Mouse (Mus musculus): ENCODE data around the gene Gm10643. TPM values are rescaled to one million over a fixed set of nuclear protein-coding genes. Genes with fewer than 3 reads are reported as not detected.

The Gm10643 gene
- polyA plus RNA-seq, 1 experiment: 0.36 TPM

- no peak for DNase-seq
- Histone ChIP-seq H3K36me3 (ENCODE audit: control insufficient read depth, insufficient read depth, low read length) (peaks cover 20% of the 10 kb centered on the region), H3K4me1 (replicated peaks; ENCODE audit: control insufficient read depth, insufficient read depth, low read length) (peaks cover 21% of the 10 kb centered on the region), H3K4me3 (ENCODE audit: control insufficient read depth, insufficient read depth, low read length) (no peak overlapping the region), H3K27ac (ENCODE audit: control insufficient read depth, insufficient read depth, low read length) (no peak overlapping the region), H3K27me3 (ENCODE audit: control insufficient read depth, insufficient read depth, low read length) (no peaks in the 10 kb centered on the region)
- 91% methylated on average over 25 of the region's 25 CpGs for WGBS
- TF ChIP-seq POLR2A (IDR thresholded peaks at IDR 0.05; ENCODE audit: control insufficient read depth, extremely low read depth, insufficient read depth, low read length, poor library complexity) (no peak), CTCF (IDR thresholded peaks at IDR 0.05; ENCODE audit: borderline replicate concordance, control insufficient read depth, extremely low read depth, insufficient read depth, low read length, poor library complexity) (no peak)
Measured at GRCm38 (mm10) chr8:84101476-84102270, 36.7 kb upstream of the Gm10643 start.

DNA sequence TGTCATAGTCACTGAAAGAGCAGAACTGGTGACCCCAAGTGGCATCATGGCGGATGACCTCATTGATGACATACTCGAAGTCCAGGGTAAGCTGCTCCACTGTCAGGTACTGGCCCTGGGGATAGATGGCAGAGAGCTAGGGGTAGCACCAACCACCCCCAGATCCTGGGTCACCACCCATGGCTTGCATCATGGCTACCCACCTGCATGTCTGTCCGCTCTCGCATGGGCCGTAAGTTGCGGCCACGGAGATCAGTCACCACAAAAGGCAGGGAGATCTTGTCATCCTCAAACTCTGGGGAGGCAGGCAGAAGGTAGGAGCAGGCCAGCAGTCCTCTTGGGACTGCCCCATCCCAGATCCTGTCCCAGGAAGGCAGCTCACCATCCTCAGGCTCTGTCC, 33.4 kb upstream of the Gm10643 start:
- WGBS: 97% methylated on average over 7 of the region's 7 CpGs
- no peak overlapping the region for H3K4me3 ChIP-seq (ENCODE audit: control insufficient read depth, insufficient read depth, low read length)
- peaks cover 7% of the 10 kb centered on the region; the same call in 1 of the 2 replicates for H3K4me1 ChIP-seq (replicated peaks; ENCODE audit: control insufficient read depth, insufficient read depth, low read length)
- no peak overlapping the region for H3K27ac ChIP-seq (ENCODE audit: control insufficient read depth, insufficient read depth, low read length)
- no peak for DNase-seq
- H3K27me3 ChIP-seq (ENCODE audit: control insufficient read depth, insufficient read depth, low read length): no peaks in the 10 kb centered on the region
- H3K36me3 ChIP-seq (ENCODE audit: control insufficient read depth, insufficient read depth, low read length): peaks cover 44% of the 10 kb centered on the region
- TF ChIP-seq POLR2A (IDR thresholded peaks at IDR 0.05; ENCODE audit: control insufficient read depth, extremely low read depth, insufficient read depth, low read length, poor library complexity) (no peak), CTCF (IDR thresholded peaks at IDR 0.05; ENCODE audit: borderline replicate concordance, control insufficient read depth, extremely low read depth, insufficient read depth, low read length, poor library complexity) (no peak)

- Histone ChIP-seq H3K27me3 (ENCODE audit: control insufficient read depth, insufficient read depth, low read length) (no peaks in the 10 kb centered on the region), H3K27ac (ENCODE audit: control insufficient read depth, insufficient read depth, low read length) (no peak overlapping the region), H3K4me1 (replicated peaks; ENCODE audit: control insufficient read depth, insufficient read depth, low read length) (no peaks in the 10 kb centered on the region), H3K36me3 (ENCODE audit: control insufficient read depth, insufficient read depth, low read length) (peaks cover 44% of the 10 kb centered on the region), H3K4me3 (ENCODE audit: control insufficient read depth, insufficient read depth, low read length) (no peak overlapping the region)
- no peak for DNase-seq
- WGBS: 96% methylated on average over 8 of the region's 8 CpGs
- no peak for TF ChIP-seq POLR2A (IDR thresholded peaks at IDR 0.05; ENCODE audit: control insufficient read depth, extremely low read depth, insufficient read depth, low read length, poor library complexity)
- TF ChIP-seq CTCF (IDR thresholded peaks at IDR 0.05; ENCODE audit: borderline replicate concordance, control insufficient read depth, extremely low read depth, insufficient read depth, low read length, poor library complexity): no peak
Measured at GRCm38 (mm10) chr8:84096061-84096460, 31.1 kb upstream of the Gm10643 start.

- H3K36me3 ChIP-seq (ENCODE audit: control insufficient read depth, insufficient read depth, low read length): peaks cover 37% of the 10 kb centered on the region
Measured at GRCm38 (mm10) chr8:84090585-84090984, 25.6 kb upstream of the Gm10643 start.

GRCm38 (mm10) chr8:84089277-84089676, 24.3 kb upstream of the Gm10643 start:
- TF ChIP-seq POLR2A (IDR thresholded peaks at IDR 0.05; ENCODE audit: control insufficient read depth, extremely low read depth, insufficient read depth, low read length, poor library complexity) (no peak), CTCF (IDR thresholded peaks at IDR 0.05; ENCODE audit: borderline replicate concordance, control insufficient read depth, extremely low read depth, insufficient read depth, low read length, poor library complexity) (no peak)
- 95% methylated on average over 9 of the region's 9 CpGs for WGBS
- peaks cover 33% of the 10 kb centered on the region for H3K36me3 ChIP-seq (ENCODE audit: control insufficient read depth, insufficient read depth, low read length)
- H3K27me3 ChIP-seq (ENCODE audit: control insufficient read depth, insufficient read depth, low read length): no peaks in the 10 kb centered on the region
- no peak for DNase-seq
- H3K27ac ChIP-seq (ENCODE audit: control insufficient read depth, insufficient read depth, low read length): no peak overlapping the region
- no peak overlapping the region for H3K4me3 ChIP-seq (ENCODE audit: control insufficient read depth, insufficient read depth, low read length)
- H3K4me1 ChIP-seq (replicated peaks; ENCODE audit: control insufficient read depth, insufficient read depth, low read length): no peaks in the 10 kb centered on the region

More at GRCm38 (mm10) chr8:84090585-84090984, 25.6 kb upstream of the Gm10643 start:
- no peaks in the 10 kb centered on the region for H3K27me3 ChIP-seq (ENCODE audit: control insufficient read depth, insufficient read depth, low read length)
- no peak for DNase-seq
- 99% methylated on average over 8 of the region's 8 CpGs for WGBS
- no peak overlapping the region for H3K4me3 ChIP-seq (ENCODE audit: control insufficient read depth, insufficient read depth, low read length)
- H3K27ac ChIP-seq (ENCODE audit: control insufficient read depth, insufficient read depth, low read length): no peak overlapping the region
- H3K4me1 ChIP-seq (replicated peaks; ENCODE audit: control insufficient read depth, insufficient read depth, low read length): no peaks in the 10 kb centered on the region
- TF ChIP-seq CTCF (IDR thresholded peaks at IDR 0.05; ENCODE audit: borderline replicate concordance, control insufficient read depth, extremely low read depth, insufficient read depth, low read length, poor library complexity) (no peak), POLR2A (IDR thresholded peaks at IDR 0.05; ENCODE audit: control insufficient read depth, extremely low read depth, insufficient read depth, low read length, poor library complexity) (no peak)

- 97% methylated on average over 14 of the region's 14 CpGs for WGBS
- H3K4me1 ChIP-seq (replicated peaks; ENCODE audit: control insufficient read depth, insufficient read depth, low read length): no peaks in the 10 kb centered on the region
- no peak for DNase-seq
- TF ChIP-seq CTCF (IDR thresholded peaks at IDR 0.05; ENCODE audit: borderline replicate concordance, control insufficient read depth, extremely low read depth, insufficient read depth, low read length, poor library complexity) (no peak), POLR2A (IDR thresholded peaks at IDR 0.05; ENCODE audit: control insufficient read depth, extremely low read depth, insufficient read depth, low read length, poor library complexity) (no peak)
- no peak overlapping the region for H3K4me3 ChIP-seq (ENCODE audit: control insufficient read depth, insufficient read depth, low read length)
- no peak overlapping the region for H3K27ac ChIP-seq (ENCODE audit: control insufficient read depth, insufficient read depth, low read length)
- H3K27me3 ChIP-seq (ENCODE audit: control insufficient read depth, insufficient read depth, low read length): no peaks in the 10 kb centered on the region
- H3K36me3 ChIP-seq (ENCODE audit: control insufficient read depth, insufficient read depth, low read length): peaks cover 41% of the 10 kb centered on the region
Measured at GRCm38 (mm10) chr8:84087821-84088220, 22.9 kb upstream of the Gm10643 start.
